Mouse (Mus musculus) heart, embryonic 11.5 days (tissue): ENCODE measurements around the gene Ppp4r4. TPM values are rescaled to one million over a fixed set of nuclear protein-coding genes. Genes with fewer than 3 reads are reported as not detected.

Source experiments
- ATAC-seq: fragments of 200-750 bp; cut with Nextera tagmentation; replicated peaks from 2 replicates; pipeline ENCODE4 v1.8.0; 2017; ENCODE audit warnings: moderate library complexity; ENCODE audit not compliant: insufficient number of reproducible peaks, low FRiP score, low TSS enrichment
- H3K27ac ChIP-seq: fragments of 300-500 bp; sonication (generic); 2 replicates; pipeline ENCODE4 v1.5.1; 2014; ENCODE audit warnings: mild to moderate bottlenecking, low read depth, low read length
- H3K27me3 ChIP-seq: fragments of 300-500 bp; sonication (generic); 2 replicates; pipeline ENCODE4 v1.6.1; 2014; ENCODE audit warnings: mild to moderate bottlenecking, low read length, mixed read lengths; ENCODE audit not compliant: control insufficient read depth, insufficient read depth
- H3K36me3 ChIP-seq: fragments of 300-500 bp; sonication (generic); 2 replicates; pipeline ENCODE4 v1.6.1; 2014; ENCODE audit warnings: mild to moderate bottlenecking, low read length, moderate library complexity, mixed read lengths; ENCODE audit not compliant: control insufficient read depth, insufficient read depth
- H3K4me1 ChIP-seq: fragments of 300-500 bp; sonication (generic); 2 replicates; pipeline ENCODE4 v1.6.1; 2014; ENCODE audit warnings: low read length; ENCODE audit not compliant: control insufficient read depth, insufficient read depth
- H3K4me2 ChIP-seq: fragments of 300-500 bp; sonication (generic); 2 replicates; pipeline ENCODE4 v1.6.1; 2014; ENCODE audit warnings: mild to moderate bottlenecking, moderate library complexity
- H3K4me3 ChIP-seq: fragments of 300-500 bp; sonication (generic); 2 replicates; pipeline ENCODE4 v1.5.1; 2014; ENCODE audit warnings: low read depth, low read length
- H3K9ac ChIP-seq: fragments of 300-500 bp; sonication (generic); 2 replicates; pipeline ENCODE4 v1.6.1; 2014; ENCODE audit warnings: mild to moderate bottlenecking, low read depth, low read length, moderate library complexity
- H3K9me3 ChIP-seq: fragments of 300-500 bp; sonication (generic); replicated peaks from 2 replicates; pipeline ENCODE4 v1.6.1; 2016; ENCODE audit warnings: low read length; ENCODE audit not compliant: control insufficient read depth
- WGBS: fragments of 180-500 bp; shearing (Covaris S2); extraction: QIAGEN DNeasy Blood & Tissue Kit; methylation state at CpG from one replicate; pipeline ENCODE4 v1.1.7; 2014; ENCODE audit not compliant: insufficient replicate concordance; 5-methylcytosine and 5-hydroxymethylcytosine counted together
- polyA plus RNA-seq: library from polyadenylated mRNA; unstranded; fragments of >200 nt; fragmentation: Nextera tagmentation; extraction: Ambion mirVana; gene quantifications from 2 replicates; pipeline ENCODE4 v1.2.1, GENCODE M21; 2014

The Ppp4r4 gene
- polyA plus RNA-seq, 1 experiment from 2014 or later = 0.60 TPM

- Histone ChIP-seq H3K27me3 (no peaks in the 10 kb centered on the region), H3K9me3 (no peaks in the 10 kb centered on the region), H3K36me3 (no peaks in the 10 kb centered on the region), H3K4me2 (no peak overlapping the region), H3K4me1 (no peaks in the 10 kb centered on the region), H3K27ac (no peak overlapping the region), H3K4me3 (no peak overlapping the region), H3K9ac (no peak overlapping the region)
- WGBS = 47% methylated on average over 4 of the region's 4 CpGs
- ATAC-seq = no peak
These were observed 18.6 kb upstream of the Ppp4r4 start for GRCm38 (mm10) chr12:103513451-103513871.

- no peak overlapping the region for H3K27ac ChIP-seq
- ATAC-seq = 0 out of 2 replicates have a peak, but pooled peaks have one; percentile 7
- H3K9ac ChIP-seq = no peak overlapping the region
- H3K27me3 ChIP-seq = no peaks in the 10 kb centered on the region
- no peak overlapping the region for H3K4me2 ChIP-seq
- no peaks in the 10 kb centered on the region for H3K36me3 ChIP-seq
- WGBS = 59% methylated on average over 3 of the region's 3 CpGs
- no peaks in the 10 kb centered on the region for H3K9me3 ChIP-seq
- H3K4me1 ChIP-seq = no peaks in the 10 kb centered on the region
- no peak overlapping the region for H3K4me3 ChIP-seq
These were observed 17.7 kb upstream of the Ppp4r4 start for GRCm38 (mm10) chr12:103514354-103514753.

GRCm38 (mm10) chr12:103515638-103516037 is 16.4 kb upstream of the Ppp4r4 start:
- no peaks in the 10 kb centered on the region for H3K4me1 ChIP-seq
- H3K36me3 ChIP-seq = no peaks in the 10 kb centered on the region
- H3K9ac ChIP-seq = no peak overlapping the region
- H3K4me3 ChIP-seq = no peak overlapping the region
- H3K9me3 ChIP-seq = no peaks in the 10 kb centered on the region
- H3K27ac ChIP-seq = no peak overlapping the region
- no peaks in the 10 kb centered on the region for H3K27me3 ChIP-seq
- no peak overlapping the region for H3K4me2 ChIP-seq
- WGBS = 54% methylated on average over 4 of the region's 4 CpGs
- no peak for ATAC-seq

- H3K36me3 ChIP-seq = no peaks in the 10 kb centered on the region
- no peak overlapping the region for H3K4me3 ChIP-seq
These were observed 13.4 kb upstream of the Ppp4r4 start for GRCm38 (mm10) chr12:103518640-103519039.

GRCm38 (mm10) chr12:103530596-103530995 is 1.5 kb upstream of the Ppp4r4 start:
- Histone ChIP-seq H3K4me1 (no peaks in the 10 kb centered on the region), H3K9me3 (no peaks in the 10 kb centered on the region), H3K27ac (no peak overlapping the region), H3K36me3 (no peaks in the 10 kb centered on the region), H3K4me2 (no peak overlapping the region), H3K27me3 (peaks cover 11% of the 10 kb centered on the region), H3K4me3 (no peak overlapping the region), H3K9ac (no peak overlapping the region)
- no peak for ATAC-seq
- WGBS = 80% methylated on average over 2 of the region's 2 CpGs

More at GRCm38 (mm10) chr12:103518640-103519039, 13.4 kb upstream of the Ppp4r4 start:
- ATAC-seq = no peak
- 83% methylated on average over 6 of the region's 6 CpGs for WGBS
- H3K4me2 ChIP-seq = no peak overlapping the region
- H3K9me3 ChIP-seq = no peaks in the 10 kb centered on the region
- H3K4me1 ChIP-seq = no peaks in the 10 kb centered on the region
- H3K9ac ChIP-seq = no peak overlapping the region
- H3K27me3 ChIP-seq = no peaks in the 10 kb centered on the region
- no peak overlapping the region for H3K27ac ChIP-seq

GRCm38 (mm10) chr12:103532649-103533395 is 739 bp downstream of the Ppp4r4 start:
- Histone ChIP-seq H3K27me3 (peaks cover 11% of the 10 kb centered on the region), H3K4me2 (peak overlapping the region; percentile 99), H3K27ac (no peak overlapping the region), H3K9me3 (no peaks in the 10 kb centered on the region), H3K36me3 (no peaks in the 10 kb centered on the region), H3K4me3 (peak overlapping the region; percentile 64), H3K9ac (peak overlapping the region; percentile 63), H3K4me1 (no peaks in the 10 kb centered on the region)
- peak; percentile 50 for ATAC-seq
- WGBS = under 1% methylated on average over 44 of the region's 44 CpGs

GRCm38 (mm10) chr12:103540429-103540828 is 8.3 kb downstream of the Ppp4r4 start:
- no peak overlapping the region for H3K27ac ChIP-seq
- no peaks in the 10 kb centered on the region for H3K4me1 ChIP-seq
- no peak overlapping the region for H3K4me3 ChIP-seq
- no peak for ATAC-seq
- no peaks in the 10 kb centered on the region for H3K9me3 ChIP-seq
- H3K36me3 ChIP-seq = no peaks in the 10 kb centered on the region
- H3K9ac ChIP-seq = no peak overlapping the region
- no peak overlapping the region for H3K4me2 ChIP-seq
- WGBS = 67% methylated on average over 4 of the region's 4 CpGs
- H3K27me3 ChIP-seq = no peaks in the 10 kb centered on the region

- Histone ChIP-seq H3K36me3 (no peaks in the 10 kb centered on the region), H3K9me3 (no peaks in the 10 kb centered on the region), H3K4me1 (no peaks in the 10 kb centered on the region), H3K27me3 (no peaks in the 10 kb centered on the region), H3K9ac (no peak overlapping the region), H3K4me2 (no peak overlapping the region), H3K4me3 (no peak overlapping the region), H3K27ac (no peak overlapping the region)
- no peak for ATAC-seq
- 71% methylated on average over 2 of the region's 2 CpGs for WGBS
These were observed 11.3 kb downstream of the Ppp4r4 start for GRCm38 (mm10) chr12:103543351-103543750.

GRCm38 (mm10) chr12:103544213-103544612 is 12.1 kb downstream of the Ppp4r4 start:
- H3K4me2 ChIP-seq = no peak overlapping the region
- WGBS = 4% methylated on average over 3 of the region's 3 CpGs

More at GRCm38 (mm10) chr12:103544213-103544612, 12.1 kb downstream of the Ppp4r4 start:
- no peak overlapping the region for H3K4me3 ChIP-seq
- no peak for ATAC-seq
- no peaks in the 10 kb centered on the region for H3K27me3 ChIP-seq
- H3K9me3 ChIP-seq = no peaks in the 10 kb centered on the region
- no peak overlapping the region for H3K9ac ChIP-seq
- no peak overlapping the region for H3K27ac ChIP-seq
- no peaks in the 10 kb centered on the region for H3K4me1 ChIP-seq
- H3K36me3 ChIP-seq = no peaks in the 10 kb centered on the region
